Mouse (Mus musculus): ENCODE results near the gene Fndc7. TPM values are rescaled to one million over a fixed set of nuclear protein-coding genes. Genes with fewer than 3 reads are reported as not detected.

The Fndc7 gene
- polyA plus RNA-seq, 1 experiment from 2014 or later, result 0.82 TPM

- Histone ChIP-seq H3K9ac (ENCODE audit: low read length) (no peak overlapping the region), H3K4me3 (ENCODE audit: low read length) (no peak overlapping the region), H3K9me3 (ENCODE audit: control insufficient read depth, low read length) (no peaks in the 10 kb centered on the region), H3K27ac (ENCODE audit: low read length) (no peak overlapping the region), H3K4me1 (replicated peaks; ENCODE audit: control insufficient read depth, insufficient read depth, low read length) (no peaks in the 10 kb centered on the region), H3K36me3 (ENCODE audit: control insufficient read depth, insufficient read depth, low read length) (peaks cover 21% of the 10 kb centered on the region), H3K27me3 (ENCODE audit: control insufficient read depth, insufficient read depth, low read depth, low read length) (no peaks in the 10 kb centered on the region), H3K4me2 (ENCODE audit: low read depth, low read length) (no peak overlapping the region)
- WGBS, result 76% methylated on average over 3 of the region's 3 CpGs
- no peak for ATAC-seq (ENCODE audit: low read depth)
Observed at GRCm38 (mm10) chr3:108900147-108900546, 10.3 kb upstream of the Fndc7 start.

GRCm38 (mm10) chr3:108898640-108899039 is 8.8 kb upstream of the Fndc7 start:
- no peaks in the 10 kb centered on the region for H3K27me3 ChIP-seq (ENCODE audit: control insufficient read depth, insufficient read depth, low read depth, low read length)
- H3K27ac ChIP-seq (ENCODE audit: low read length), result no peak overlapping the region
- H3K4me2 ChIP-seq (ENCODE audit: low read depth, low read length), result no peak overlapping the region
- 90% methylated on average over 4 of the region's 4 CpGs for WGBS
- H3K9ac ChIP-seq (ENCODE audit: low read length), result no peak overlapping the region
- no peak for ATAC-seq (ENCODE audit: low read depth)
- peaks cover 9% of the 10 kb centered on the region; the same call in 1 of the 2 replicates for H3K36me3 ChIP-seq (ENCODE audit: control insufficient read depth, insufficient read depth, low read length)
- no peak overlapping the region for H3K4me3 ChIP-seq (ENCODE audit: low read length)
- no peaks in the 10 kb centered on the region for H3K4me1 ChIP-seq (replicated peaks; ENCODE audit: control insufficient read depth, insufficient read depth, low read length)
- H3K9me3 ChIP-seq (ENCODE audit: control insufficient read depth, low read length), result no peaks in the 10 kb centered on the region

DNA sequence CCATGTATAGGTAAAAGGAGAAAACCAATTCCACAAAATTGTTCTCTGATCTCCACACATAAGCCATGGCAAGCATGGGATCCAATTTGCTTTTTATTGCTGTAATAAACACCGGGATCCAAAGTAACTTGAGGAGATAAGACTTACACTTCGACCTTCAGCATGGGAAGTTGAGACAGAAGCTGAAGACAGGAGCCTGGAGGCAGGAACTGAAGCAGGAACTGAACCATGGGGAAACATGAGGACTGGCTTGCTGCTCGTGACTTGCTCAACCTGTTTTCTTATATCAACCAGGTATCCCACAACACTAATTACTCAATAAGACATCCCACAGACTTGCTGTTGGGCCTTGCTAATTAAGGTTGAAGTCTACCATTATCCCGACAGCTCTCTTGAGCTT is 3.1 kb upstream of the Fndc7 start:
- H3K9ac ChIP-seq (ENCODE audit: low read length), result no peak overlapping the region

DNA sequence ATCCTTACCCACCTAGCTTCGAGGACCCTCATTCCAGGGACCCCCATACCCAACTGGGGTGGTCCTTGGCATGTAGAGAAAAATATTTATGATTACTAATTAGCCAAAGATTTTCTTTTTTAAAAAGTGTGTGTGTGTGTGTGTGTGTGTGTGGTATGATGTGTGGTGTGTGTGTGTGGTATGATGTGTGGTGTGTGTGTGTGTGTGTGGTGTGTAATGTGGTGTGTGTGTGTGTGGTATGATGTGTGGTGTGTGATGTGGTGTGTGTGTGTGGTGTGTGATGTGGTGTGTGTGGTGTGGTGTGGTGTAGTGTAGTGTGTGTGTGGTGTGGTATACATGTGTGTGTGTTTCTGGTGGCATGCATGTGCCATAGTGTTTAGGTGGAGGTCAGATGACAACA is 2.3 kb upstream of the Fndc7 start:
- Histone ChIP-seq H3K27me3 (ENCODE audit: control insufficient read depth, insufficient read depth, low read depth, low read length) (no peaks in the 10 kb centered on the region), H3K4me1 (replicated peaks; ENCODE audit: control insufficient read depth, insufficient read depth, low read length) (no peaks in the 10 kb centered on the region; the same call in 1 of the 2 replicates), H3K4me2 (ENCODE audit: low read depth, low read length) (no peak overlapping the region), H3K9ac (ENCODE audit: low read length) (no peak overlapping the region), H3K36me3 (ENCODE audit: control insufficient read depth, insufficient read depth, low read length) (no peaks in the 10 kb centered on the region), H3K4me3 (ENCODE audit: low read length) (no peak overlapping the region), H3K27ac (ENCODE audit: low read length) (no peak overlapping the region), H3K9me3 (ENCODE audit: control insufficient read depth, low read length) (no peaks in the 10 kb centered on the region)
- 61% methylated on average over 1 of the region's 1 CpGs for WGBS
- peak; percentile 47; the same call in 1 of the 2 replicates for ATAC-seq (ENCODE audit: low read depth)

More for the DNA sequence above, 3.1 kb upstream of the Fndc7 start:
- Histone ChIP-seq H3K4me1 (replicated peaks; ENCODE audit: control insufficient read depth, insufficient read depth, low read length) (no peaks in the 10 kb centered on the region), H3K9me3 (ENCODE audit: control insufficient read depth, low read length) (no peaks in the 10 kb centered on the region), H3K4me2 (ENCODE audit: low read depth, low read length) (no peak overlapping the region), H3K27ac (ENCODE audit: low read length) (no peak overlapping the region), H3K27me3 (ENCODE audit: control insufficient read depth, insufficient read depth, low read depth, low read length) (no peaks in the 10 kb centered on the region), H3K4me3 (ENCODE audit: low read length) (no peak overlapping the region), H3K36me3 (ENCODE audit: control insufficient read depth, insufficient read depth, low read length) (no peaks in the 10 kb centered on the region)
- WGBS, result 57% methylated on average over 4 of the region's 4 CpGs
- ATAC-seq (ENCODE audit: low read depth), result no peak

DNA sequence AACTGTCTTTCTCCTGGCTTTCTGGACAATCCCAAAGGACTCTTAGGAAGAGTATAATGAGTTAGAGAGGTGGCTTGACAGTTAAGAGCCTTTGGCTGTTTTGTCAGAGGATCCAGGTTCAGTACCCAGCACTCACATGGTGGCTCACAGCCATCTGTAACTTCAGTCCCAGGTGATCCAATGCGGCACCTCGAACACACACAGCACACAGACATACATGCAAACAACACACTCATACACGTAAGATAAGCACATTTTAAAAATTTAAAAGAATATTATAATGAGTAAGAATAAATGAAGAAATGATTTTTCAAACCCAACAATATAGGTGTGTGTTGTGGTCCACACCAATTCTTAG is 2.2 kb downstream of the Fndc7 start:
- H3K4me2 ChIP-seq (ENCODE audit: low read depth, low read length), result no peak overlapping the region
- no peaks in the 10 kb centered on the region for H3K27me3 ChIP-seq (ENCODE audit: control insufficient read depth, insufficient read depth, low read depth, low read length)
- H3K9me3 ChIP-seq (ENCODE audit: control insufficient read depth, low read length), result no peaks in the 10 kb centered on the region
- 92% methylated on average over 3 of the region's 3 CpGs for WGBS
- no peak overlapping the region for H3K9ac ChIP-seq (ENCODE audit: low read length)
- peaks cover 2% of the 10 kb centered on the region; the same call in 1 of the 2 replicates for H3K4me1 ChIP-seq (replicated peaks; ENCODE audit: control insufficient read depth, insufficient read depth, low read length)
- H3K36me3 ChIP-seq (ENCODE audit: control insufficient read depth, insufficient read depth, low read length), result no peaks in the 10 kb centered on the region
- ATAC-seq (ENCODE audit: low read depth), result no peak
- H3K4me3 ChIP-seq (ENCODE audit: low read length), result no peak overlapping the region
- no peak overlapping the region for H3K27ac ChIP-seq (ENCODE audit: low read length)

GRCm38 (mm10) chr3:108886934-108887617 is 2.7 kb downstream of the Fndc7 start:
- H3K4me2 ChIP-seq (ENCODE audit: low read depth, low read length), result no peak overlapping the region
- no peaks in the 10 kb centered on the region for H3K9me3 ChIP-seq (ENCODE audit: control insufficient read depth, low read length)
- H3K27me3 ChIP-seq (ENCODE audit: control insufficient read depth, insufficient read depth, low read depth, low read length), result no peaks in the 10 kb centered on the region
- 68% methylated on average over 12 of the region's 12 CpGs for WGBS
- peak; percentile 26; the same call in 1 of the 2 replicates for ATAC-seq (ENCODE audit: low read depth)
- H3K4me3 ChIP-seq (ENCODE audit: low read length), result no peak overlapping the region
- no peak overlapping the region for H3K9ac ChIP-seq (ENCODE audit: low read length)
- H3K4me1 ChIP-seq (replicated peaks; ENCODE audit: control insufficient read depth, insufficient read depth, low read length), result peaks cover 2% of the 10 kb centered on the region; the same call in 1 of the 2 replicates
- no peaks in the 10 kb centered on the region for H3K36me3 ChIP-seq (ENCODE audit: control insufficient read depth, insufficient read depth, low read length)
- peak overlapping the region; percentile 3; the same call in 1 of the 2 replicates for H3K27ac ChIP-seq (ENCODE audit: low read length)

DNA sequence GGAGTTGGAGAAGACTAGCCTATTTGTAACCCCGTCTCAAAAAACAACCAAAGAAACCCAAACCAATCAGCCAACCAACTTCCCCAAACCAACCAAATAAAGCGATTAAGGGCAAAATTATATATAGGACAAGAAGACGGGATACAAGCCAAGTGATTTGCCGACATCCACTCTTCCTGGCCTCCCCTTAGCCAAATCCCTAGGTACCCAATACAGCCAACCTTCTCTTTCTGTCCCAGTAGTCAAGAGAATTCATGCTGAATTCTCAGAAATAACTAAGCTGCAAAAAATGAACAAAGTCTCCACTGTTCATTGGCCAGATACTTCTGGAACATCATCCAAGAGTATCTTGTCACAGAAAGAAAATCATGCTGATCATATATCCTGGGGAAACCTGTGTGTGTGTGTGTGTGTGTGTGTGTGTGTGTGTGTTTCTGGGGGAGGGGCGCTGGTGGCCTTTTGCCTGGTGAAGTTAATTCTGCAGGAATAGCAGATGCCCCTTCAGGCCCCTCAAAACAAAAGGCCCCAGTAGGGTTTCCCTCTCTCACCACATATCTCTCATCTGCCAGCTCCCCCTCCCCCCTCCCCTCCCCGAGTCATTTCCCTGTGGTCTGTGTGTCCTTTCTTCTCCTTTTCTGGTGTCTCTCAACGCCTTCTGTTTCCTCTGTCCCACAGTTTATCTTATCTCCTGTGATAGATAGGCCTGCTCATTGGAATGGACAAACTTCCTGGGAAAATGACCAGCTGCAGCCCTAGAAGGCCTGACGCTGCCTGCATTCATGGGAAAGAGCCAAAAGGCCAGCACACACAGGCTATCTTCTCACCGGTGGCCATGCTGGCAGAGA is 3.9 kb downstream of the Fndc7 start:
- Histone ChIP-seq H3K4me2 (ENCODE audit: low read depth, low read length) (no peak overlapping the region), H3K4me1 (replicated peaks; ENCODE audit: control insufficient read depth, insufficient read depth, low read length) (peaks cover 7% of the 10 kb centered on the region), H3K27ac (ENCODE audit: low read length) (peak overlapping the region; percentile 82), H3K9me3 (ENCODE audit: control insufficient read depth, low read length) (no peaks in the 10 kb centered on the region), H3K9ac (ENCODE audit: low read length) (no peak overlapping the region), H3K36me3 (ENCODE audit: control insufficient read depth, insufficient read depth, low read length) (no peaks in the 10 kb centered on the region), H3K4me3 (ENCODE audit: low read length) (no peak overlapping the region), H3K27me3 (ENCODE audit: control insufficient read depth, insufficient read depth, low read depth, low read length) (no peaks in the 10 kb centered on the region)
- peak; percentile 91 for ATAC-seq (ENCODE audit: low read depth)
- WGBS, result 35% methylated on average over 9 of the region's 9 CpGs

DNA sequence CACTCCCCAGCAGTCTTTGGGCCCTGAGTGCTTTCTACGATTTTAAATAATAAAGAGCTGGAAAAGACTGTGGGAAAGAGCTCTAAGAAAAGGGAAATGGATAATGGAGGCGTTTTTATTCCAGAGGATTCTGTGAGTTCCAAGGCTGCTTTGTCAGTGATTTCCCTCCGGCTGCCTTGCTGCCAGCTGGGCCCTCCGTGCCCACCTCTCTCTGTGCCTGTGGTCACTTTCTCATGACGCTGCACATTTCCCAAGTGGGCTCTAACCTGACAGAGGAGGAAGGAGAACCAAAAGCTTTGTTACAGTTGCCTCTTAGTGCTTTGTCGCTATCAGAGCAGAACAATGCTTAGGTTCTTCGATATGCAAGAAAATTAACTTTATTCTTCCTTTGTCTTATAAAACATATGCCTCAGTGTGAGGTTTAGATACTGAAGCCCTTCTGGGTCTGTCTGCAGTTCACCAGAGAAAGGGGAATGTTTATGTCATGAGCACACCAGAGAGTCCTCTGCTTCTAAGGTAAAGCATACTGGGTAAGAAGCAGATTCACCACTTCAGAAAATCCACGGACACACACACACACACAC is 5.0 kb downstream of the Fndc7 start:
- no peak overlapping the region for H3K4me2 ChIP-seq (ENCODE audit: low read depth, low read length)
- H3K36me3 ChIP-seq (ENCODE audit: control insufficient read depth, insufficient read depth, low read length), result no peaks in the 10 kb centered on the region
- no peaks in the 10 kb centered on the region for H3K9me3 ChIP-seq (ENCODE audit: control insufficient read depth, low read length)
- no peak overlapping the region for H3K9ac ChIP-seq (ENCODE audit: low read length)
- H3K4me1 ChIP-seq (replicated peaks; ENCODE audit: control insufficient read depth, insufficient read depth, low read length), result peaks cover 12% of the 10 kb centered on the region
- no peak for ATAC-seq (ENCODE audit: low read depth)
- H3K27ac ChIP-seq (ENCODE audit: low read length), result no peak overlapping the region
- no peak overlapping the region for H3K4me3 ChIP-seq (ENCODE audit: low read length)
- H3K27me3 ChIP-seq (ENCODE audit: control insufficient read depth, insufficient read depth, low read depth, low read length), result no peaks in the 10 kb centered on the region
- 70% methylated on average over 8 of the region's 8 CpGs for WGBS

DNA sequence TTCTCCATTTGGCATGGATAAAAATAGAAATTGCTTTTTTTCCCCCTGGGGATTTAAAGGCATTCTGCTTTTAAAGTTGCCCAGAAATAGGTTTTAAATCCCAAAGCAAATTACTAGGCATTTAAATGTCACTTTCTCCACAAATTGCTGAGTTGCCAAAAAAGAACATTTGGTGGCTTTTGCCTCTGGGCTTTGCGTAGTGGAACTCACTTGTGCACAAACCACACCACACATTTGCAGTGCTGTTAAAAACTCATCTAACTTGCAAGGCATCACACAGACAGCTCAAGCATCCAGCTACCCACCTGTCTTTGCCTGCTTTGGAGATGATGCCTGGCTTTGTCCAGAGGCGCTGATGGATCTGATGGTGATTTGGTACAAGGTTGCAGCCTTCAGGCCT is 6.7 kb downstream of the Fndc7 start:
- WGBS, result 89% methylated on average over 2 of the region's 2 CpGs
- H3K27me3 ChIP-seq (ENCODE audit: control insufficient read depth, insufficient read depth, low read depth, low read length), result no peaks in the 10 kb centered on the region
- no peak overlapping the region for H3K4me2 ChIP-seq (ENCODE audit: low read depth, low read length)
- no peak overlapping the region for H3K4me3 ChIP-seq (ENCODE audit: low read length)
- no peak overlapping the region for H3K27ac ChIP-seq (ENCODE audit: low read length)
- ATAC-seq (ENCODE audit: low read depth), result no peak
- no peaks in the 10 kb centered on the region for H3K36me3 ChIP-seq (ENCODE audit: control insufficient read depth, insufficient read depth, low read length)
- H3K9ac ChIP-seq (ENCODE audit: low read length), result no peak overlapping the region
- H3K9me3 ChIP-seq (ENCODE audit: control insufficient read depth, low read length), result no peaks in the 10 kb centered on the region
- peaks cover 20% of the 10 kb centered on the region for H3K4me1 ChIP-seq (replicated peaks; ENCODE audit: control insufficient read depth, insufficient read depth, low read length)
